Mouse (Mus musculus): ENCODE results near the gene Gramd1b.

- TF ChIP-seq CTCF (IDR thresholded peaks at IDR 0.05; ENCODE audit: insufficient read depth, low read depth, low read length) (no peak), POLR2A (IDR thresholded peaks at IDR 0.05; ENCODE audit: insufficient read depth, low read depth, low read length) (no peak)
These were observed 234.9 kb downstream of the Gramd1b start for GRCm38 (mm10) chr9:40296251-40296650.
